Mouse (Mus musculus) small intestine, adult 2 months (tissue): ENCODE measurements around the gene Smo. TPM values are rescaled to one million over a fixed set of nuclear protein-coding genes. Genes with fewer than 3 reads are reported as not detected.

ENCODE experiments used
- H3K27ac ChIP-seq: fragments of 200-500 bp; 2 replicates; pipeline ENCODE4 v1.5.1; 2012; ENCODE audit warnings: low read depth, low read length, control low read depth, inconsistent platforms; ENCODE audit not compliant: insufficient read depth
- H3K27me3 ChIP-seq: fragments of 200-500 bp; 2 replicates; pipeline ENCODE4 v1.6.1; 2012; ENCODE audit warnings: mild to moderate bottlenecking, moderate library complexity, low read length, inconsistent platforms; ENCODE audit not compliant: control insufficient read depth, insufficient read depth
- H3K36me3 ChIP-seq: fragments of 200-500 bp; 2 replicates; pipeline ENCODE4 v1.6.1; 2012; ENCODE audit warnings: mild to moderate bottlenecking, low read length, control low read depth, inconsistent platforms; ENCODE audit not compliant: control insufficient read depth, insufficient read depth
- H3K4me1 ChIP-seq: fragments of 200-500 bp; 2 replicates; pipeline ENCODE4 v1.6.1; 2012; ENCODE audit warnings: low read length, inconsistent platforms, mixed read lengths; ENCODE audit not compliant: control insufficient read depth, insufficient read depth, insufficient read length
- H3K4me3 ChIP-seq: fragments of 200-500 bp; 2 replicates; pipeline ENCODE4 v1.5.1; 2012; ENCODE audit warnings: low read depth, mild to moderate bottlenecking, control low read depth, inconsistent platforms, low read length, moderate library complexity
- CTCF ChIP-seq: fragments of 200-500 bp; IDR thresholded peaks from 2 replicates; pipeline ENCODE4 v1.5.1; 2012; ENCODE audit warnings: low read depth, mild to moderate bottlenecking, control low read depth, inconsistent platforms, low read length, moderate library complexity, mixed read lengths; ENCODE audit not compliant: insufficient replicate concordance, insufficient read length; ENCODE audit errors: extremely low read depth
- POLR2A ChIP-seq: fragments of 200-500 bp; IDR thresholded peaks from 2 replicates; pipeline ENCODE4 v1.6.1; 2012; ENCODE audit warnings: low read depth, mild to moderate bottlenecking, control low read depth, inconsistent platforms, low read length, moderate library complexity
- WGBS: fragments of 180-500 bp; shearing (Covaris S2); methylation state at CpG from one replicate; pipeline ENCODE4 v1.1.7; 2018; 5-methylcytosine and 5-hydroxymethylcytosine counted together
- polyA plus RNA-seq: library from polyadenylated mRNA; depleted of rRNA; stranded (reverse); fragments of >200 nt; gene quantifications from 2 replicates; pipeline ENCODE4 v1.2.3, GENCODE M21; 2012

The Smo gene
- polyA plus RNA-seq, 1 experiment, result 11.9 TPM

- Histone ChIP-seq H3K4me3 (no peak overlapping the region), H3K27ac (no peak overlapping the region), H3K36me3 (0 out of 2 replicates have a peak, but pooled peaks cover 1% of the 10 kb centered on the region), H3K27me3 (no peaks in the 10 kb centered on the region), H3K4me1 (peaks cover 2% of the 10 kb centered on the region; the same call in 1 of the 2 replicates)
- TF ChIP-seq CTCF (no peak), POLR2A (no peak)
- 73% methylated on average over 5 of the region's 5 CpGs for WGBS
Observed at GRCm38 (mm10) chr6:29785759-29786158, 50.5 kb downstream of the Smo start.

DNA sequence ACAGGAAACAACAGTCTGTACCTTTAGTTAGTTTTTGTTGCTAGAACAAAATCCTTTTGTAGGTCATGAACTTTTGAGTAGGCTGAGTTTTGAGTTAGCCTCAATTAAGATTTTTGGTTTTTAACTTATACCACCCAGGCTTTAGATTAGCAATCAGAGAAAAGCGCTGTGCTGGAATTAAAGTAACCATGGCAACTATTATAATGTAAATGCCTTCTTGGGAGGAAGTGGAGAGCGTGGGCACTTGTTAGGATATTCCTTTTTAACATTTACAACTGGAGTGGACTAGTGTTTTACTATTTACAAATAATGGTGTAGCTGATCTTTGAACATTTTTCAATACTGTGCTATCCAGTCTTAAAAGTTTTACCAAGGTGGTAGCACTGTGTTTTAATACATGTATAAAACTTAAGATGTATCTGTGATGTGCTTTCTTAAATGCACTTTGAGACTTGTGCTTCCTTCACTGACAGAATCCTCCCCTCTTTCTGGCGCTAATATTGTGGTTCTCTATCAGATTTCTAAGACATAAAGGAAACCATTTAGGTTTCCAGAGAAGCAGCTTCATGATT, 53.6 kb downstream of the Smo start:
- H3K36me3 ChIP-seq, result no peaks in the 10 kb centered on the region
- H3K4me3 ChIP-seq, result no peak overlapping the region
- H3K4me1 ChIP-seq, result peaks cover 7% of the 10 kb centered on the region; the same call in 1 of the 2 replicates
- H3K27me3 ChIP-seq, result no peaks in the 10 kb centered on the region
- 80% methylated on average over 3 of the region's 3 CpGs for WGBS
- TF ChIP-seq CTCF, result no peak
- TF ChIP-seq POLR2A, result no peak
- no peak overlapping the region for H3K27ac ChIP-seq

DNA sequence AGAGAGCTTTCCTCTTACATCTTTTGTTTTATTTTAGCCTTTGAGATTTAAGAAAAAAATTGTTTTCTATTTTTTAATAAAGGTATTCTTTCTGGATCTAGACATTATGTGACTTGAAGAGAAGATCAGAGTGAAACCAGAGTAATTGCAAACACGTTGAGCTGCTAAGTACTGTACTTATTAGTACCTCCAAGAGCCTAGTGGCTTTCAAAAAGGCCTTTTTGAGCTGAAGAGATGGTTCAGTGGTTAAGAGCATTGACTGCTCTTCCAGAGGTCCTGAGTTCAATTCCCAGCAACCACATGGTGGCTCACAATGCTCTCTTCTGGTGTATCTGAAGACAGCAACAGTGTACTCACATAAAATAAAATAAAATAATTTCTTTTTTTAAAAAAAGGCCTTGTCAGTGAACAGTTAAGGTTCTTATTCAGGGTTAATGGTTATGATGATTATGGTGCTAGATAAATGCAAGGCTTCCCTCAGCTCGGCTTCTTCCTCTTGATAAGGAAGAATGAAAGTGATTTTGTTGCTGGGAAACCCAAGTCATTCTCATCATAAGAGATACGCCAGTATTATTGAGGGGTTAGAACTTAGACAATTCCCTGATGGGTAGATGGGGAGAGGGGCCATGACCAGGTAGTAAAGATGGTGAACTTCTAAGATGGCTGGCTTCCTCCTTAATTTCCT, 54.9 kb downstream of the Smo start:
- Histone ChIP-seq H3K36me3 (no peaks in the 10 kb centered on the region), H3K4me3 (no peak overlapping the region), H3K4me1 (peaks cover 7% of the 10 kb centered on the region; the same call in 1 of the 2 replicates), H3K27me3 (no peaks in the 10 kb centered on the region), H3K27ac (no peak overlapping the region)
- TF ChIP-seq POLR2A (no peak), CTCF (no peak)
- WGBS, result 57% methylated on average over 3 of the region's 3 CpGs

DNA sequence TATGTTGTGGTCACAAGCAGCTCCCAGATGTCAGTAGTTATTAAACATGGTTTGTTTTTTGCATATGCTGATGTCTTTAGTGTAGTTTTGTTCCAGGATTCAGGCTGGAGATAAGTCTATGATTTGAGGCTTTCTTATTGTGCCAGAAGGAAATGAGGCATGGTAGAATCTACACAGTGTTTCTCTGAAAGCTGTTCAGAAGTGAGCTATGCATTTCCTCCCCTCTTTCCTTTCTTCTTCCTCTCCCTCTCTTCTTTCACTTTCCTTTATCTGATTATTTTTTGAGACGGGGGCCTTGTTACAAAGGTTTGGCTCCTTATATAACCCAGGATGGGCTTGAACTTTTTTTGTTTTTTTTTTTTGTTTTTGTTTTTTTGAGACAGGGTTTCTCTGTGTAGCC, 58.2 kb downstream of the Smo start:
- H3K27me3 ChIP-seq, result no peaks in the 10 kb centered on the region
- peaks cover 14% of the 10 kb centered on the region; the same call in 1 of the 2 replicates for H3K4me1 ChIP-seq
- no peak overlapping the region for H3K4me3 ChIP-seq
- TF ChIP-seq POLR2A (no peak), CTCF (no peak)
- H3K27ac ChIP-seq, result no peak overlapping the region
- no peaks in the 10 kb centered on the region for H3K36me3 ChIP-seq
- 83% methylated on average over 1 of the region's 1 CpGs for WGBS

GRCm38 (mm10) chr6:29794582-29794981, 59.3 kb downstream of the Smo start:
- 66% methylated on average over 6 of the region's 6 CpGs for WGBS
- TF ChIP-seq POLR2A (no peak), CTCF (no peak)
- no peaks in the 10 kb centered on the region for H3K36me3 ChIP-seq

DNA sequence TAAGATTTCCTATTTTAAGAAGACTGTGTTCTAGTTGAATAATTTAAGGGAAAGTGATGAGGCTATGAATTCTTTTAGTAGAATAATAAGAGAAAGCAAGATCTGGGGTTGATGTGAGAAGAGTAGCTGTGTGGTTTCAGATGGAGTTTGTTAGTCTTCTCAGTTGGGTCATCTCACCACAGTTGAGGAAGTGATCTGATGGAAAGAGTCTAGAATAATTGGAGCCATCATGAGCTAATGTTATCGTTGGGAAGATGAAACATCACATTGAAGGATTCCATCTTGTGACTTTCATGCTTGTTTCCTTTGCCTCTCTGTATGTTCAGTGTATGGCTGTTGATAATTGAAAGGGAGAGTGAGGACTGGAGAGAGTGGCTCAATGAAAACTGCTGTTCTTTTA, 67.7 kb downstream of the Smo start:
- 89% methylated on average over 1 of the region's 1 CpGs for WGBS
- no peak overlapping the region for H3K27ac ChIP-seq
- H3K4me3 ChIP-seq, result no peak overlapping the region
- H3K27me3 ChIP-seq, result no peaks in the 10 kb centered on the region
- TF ChIP-seq CTCF (no peak), POLR2A (no peak)
- no peaks in the 10 kb centered on the region for H3K36me3 ChIP-seq
- peaks cover 13% of the 10 kb centered on the region; the same call in 1 of the 2 replicates for H3K4me1 ChIP-seq

More at GRCm38 (mm10) chr6:29794582-29794981, 59.3 kb downstream of the Smo start:
- no peak overlapping the region for H3K27ac ChIP-seq
- no peaks in the 10 kb centered on the region for H3K27me3 ChIP-seq
- peaks cover 17% of the 10 kb centered on the region; the same call in 1 of the 2 replicates for H3K4me1 ChIP-seq
- H3K4me3 ChIP-seq, result no peak overlapping the region

- Histone ChIP-seq H3K27ac (no peak overlapping the region), H3K36me3 (no peaks in the 10 kb centered on the region), H3K4me3 (no peak overlapping the region), H3K4me1 (peaks cover 10% of the 10 kb centered on the region; the same call in 1 of the 2 replicates), H3K27me3 (no peaks in the 10 kb centered on the region)
- no peak for TF ChIP-seq POLR2A
- TF ChIP-seq CTCF, result no peak
- WGBS, result 60% methylated on average over 3 of the region's 3 CpGs
Observed at GRCm38 (mm10) chr6:29804006-29804405, 68.7 kb downstream of the Smo start.
